Mouse (Mus musculus): Measurements from ENCODE around the gene Scamp5.

Scamp5 gene

DNA sequence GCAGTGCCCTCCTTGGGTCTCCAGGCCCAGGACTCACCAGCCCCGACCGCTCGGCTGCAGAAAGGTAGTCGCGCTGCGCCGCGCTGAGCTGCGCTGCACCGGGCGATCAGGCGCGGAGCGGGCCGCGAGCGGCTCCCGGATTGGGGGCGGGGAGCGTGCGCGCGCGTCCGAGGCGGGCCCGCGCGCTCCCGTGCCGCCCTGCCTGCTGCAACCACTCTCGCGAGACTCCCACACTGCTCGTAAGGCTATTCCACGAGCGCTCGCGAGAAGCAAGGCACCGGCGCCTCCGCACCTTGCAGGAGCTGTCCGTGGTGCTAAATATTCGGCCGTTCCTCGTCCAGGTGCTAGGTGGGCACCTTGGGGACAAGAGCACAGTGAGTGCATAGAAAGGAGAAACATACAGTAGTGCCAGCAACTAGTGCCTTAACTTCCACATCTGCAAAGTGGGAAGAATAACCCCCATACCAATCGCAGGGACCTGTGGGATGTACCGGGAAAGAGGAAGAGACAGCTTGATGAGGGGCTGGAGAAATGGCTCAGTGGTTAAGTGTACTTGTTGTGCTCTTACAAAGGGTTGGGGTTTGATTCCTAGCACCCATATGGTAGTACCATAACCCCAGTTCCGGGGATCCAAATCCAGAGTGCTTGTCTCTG lies at the start of gene Scamp5:
Scamp5 (minus strand) TSS at position 165 of the 654 bp plus-strand sequence.
- peak; percentile 96 for DNase-seq (ENCODE audit: low spot score in 2 of 2)

DNA sequence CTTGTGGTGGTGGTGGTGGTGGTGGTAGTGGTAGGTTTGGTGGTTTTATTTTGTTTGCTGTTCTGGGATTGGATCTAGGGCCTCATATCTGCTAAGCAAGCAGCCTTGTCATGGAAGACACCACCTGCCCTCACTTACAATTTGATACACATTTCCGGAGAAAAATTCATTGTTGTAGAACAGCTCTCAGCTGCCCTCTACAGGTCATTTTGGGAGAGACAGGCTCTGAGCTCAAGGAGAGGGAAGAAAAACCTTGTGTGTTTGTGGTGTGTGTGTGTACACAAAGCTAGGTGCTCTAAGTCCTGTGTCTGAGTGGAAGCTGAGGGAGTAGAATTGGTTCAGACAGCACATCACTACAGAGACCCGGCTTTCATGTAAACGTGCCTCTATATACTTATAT lies 49.3 kb upstream of the Scamp5 start:
- peak in 1 of 2 experiments; percentile 74 for DNase-seq (ENCODE audit: low spot score in 2 of 2)

DNA sequence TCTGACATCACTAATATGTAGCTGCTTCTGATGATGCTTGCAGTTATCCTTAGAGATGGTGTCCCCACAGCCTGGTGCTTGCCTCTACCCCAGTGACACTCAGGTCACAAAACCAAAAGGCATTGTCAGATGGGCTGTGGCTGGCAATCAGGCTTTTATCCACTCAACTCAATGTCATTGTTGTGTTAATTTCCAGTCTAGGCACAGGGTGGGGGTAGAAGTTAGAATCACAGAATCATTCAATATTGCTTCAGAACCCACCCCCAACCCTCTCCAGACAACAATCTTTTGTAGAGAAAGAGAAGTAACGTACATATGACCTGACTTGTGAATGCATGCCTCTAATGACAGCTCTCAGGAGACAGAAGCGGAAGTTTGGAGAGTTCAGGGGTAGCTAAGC lies 42.7 kb upstream of the Scamp5 start:
- DNase-seq (ENCODE audit: low spot score in 2 of 2), result no peak

DNA sequence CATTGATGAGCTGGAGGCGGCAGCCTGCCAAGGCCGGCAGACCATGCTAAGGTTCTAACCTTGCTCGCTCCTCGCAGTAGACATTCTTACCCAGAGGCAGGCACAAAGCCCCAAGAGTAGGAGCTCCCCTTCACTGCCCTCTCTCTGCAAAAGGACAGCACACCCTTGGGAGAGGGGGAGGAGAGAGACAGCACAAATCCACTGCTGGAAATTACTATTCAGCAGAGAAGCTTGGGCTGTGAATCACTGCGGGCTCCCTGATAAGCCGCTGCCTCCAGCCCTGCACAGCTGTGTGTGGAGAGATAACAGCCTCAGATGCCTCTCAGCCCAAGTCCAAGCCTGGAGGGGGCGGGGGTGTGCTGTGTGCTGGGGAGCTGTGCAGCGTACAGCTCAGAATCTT lies 37.8 kb upstream of the Scamp5 start:
- DNase-seq (ENCODE audit: low spot score in 2 of 2), result peak; percentile 71 to 73

DNA sequence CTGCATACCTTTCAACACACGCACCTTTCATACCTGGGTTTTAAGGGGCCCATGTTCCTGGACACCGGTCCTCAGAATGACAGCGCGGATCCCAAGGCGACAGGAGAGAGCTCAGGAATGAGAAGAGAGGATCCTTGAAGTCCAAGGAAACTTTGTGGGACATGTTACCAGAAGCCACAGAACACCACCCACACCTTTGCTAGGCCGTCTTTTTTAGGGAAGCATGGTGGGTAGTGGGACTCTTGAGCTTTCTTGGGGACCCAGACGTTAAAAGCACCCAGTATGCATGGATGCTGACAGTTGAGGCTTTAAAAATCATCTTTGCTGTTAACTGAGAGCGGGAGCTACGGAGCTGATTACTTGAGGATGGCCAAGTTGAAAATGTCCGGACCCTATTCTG lies 37.0 kb upstream of the Scamp5 start:
- DNase-seq (ENCODE audit: low spot score in 2 of 2), result no peak

DNA sequence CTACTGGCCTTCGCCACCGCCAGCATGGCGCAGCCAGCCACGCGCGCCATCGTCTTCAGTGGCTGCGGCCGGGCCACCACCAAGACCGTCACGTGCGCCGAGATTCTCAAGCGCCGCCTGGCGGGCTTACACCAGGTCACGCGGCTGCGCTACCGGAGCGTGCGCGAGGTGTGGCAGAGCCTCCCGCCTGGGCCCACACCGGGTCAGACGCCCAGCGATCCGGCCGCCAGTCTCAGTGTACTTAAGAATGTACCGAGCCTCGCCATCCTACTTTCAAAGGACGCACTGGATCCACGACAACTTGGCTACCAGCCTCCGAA lies 36.5 kb upstream of the Scamp5 start:
- DNase-seq (ENCODE audit: low spot score in 2 of 2), result peak; percentile 76 to 78

DNA sequence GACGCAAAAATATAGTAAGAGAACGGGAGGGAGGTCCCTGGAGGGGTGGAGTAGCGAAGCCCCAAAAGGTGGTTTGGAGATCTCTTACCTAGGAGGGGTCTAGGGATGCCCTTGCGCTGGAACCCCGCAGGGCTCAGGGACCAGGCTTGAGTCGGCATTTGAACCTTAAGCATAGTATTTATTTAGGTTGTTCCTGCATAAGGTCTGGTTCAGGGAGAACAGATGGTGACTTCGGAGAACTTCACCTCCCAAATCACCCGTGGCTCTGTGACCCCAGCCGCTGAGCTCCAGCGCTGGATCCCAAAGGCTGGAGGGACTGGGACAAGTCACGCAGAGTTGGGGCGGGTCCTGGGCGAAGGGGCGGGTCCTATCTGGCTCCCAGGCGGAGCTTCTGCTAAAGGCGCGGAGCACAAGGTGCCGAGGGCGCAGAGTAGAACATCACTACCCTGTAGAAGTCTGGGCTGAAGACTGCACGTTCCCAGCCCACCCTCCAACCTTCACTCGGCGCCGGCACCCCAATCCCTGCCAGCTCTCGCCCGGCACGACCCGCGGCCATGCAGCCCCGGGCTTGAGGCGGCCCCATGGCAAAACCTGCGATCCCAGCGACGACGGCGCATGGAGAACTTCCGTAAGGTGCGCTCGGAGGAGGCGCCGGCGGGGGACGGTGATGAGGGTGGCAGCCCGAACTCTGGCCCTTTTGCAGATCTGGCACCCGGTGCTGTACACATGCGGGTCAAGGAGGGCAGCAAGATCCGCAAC lies 35.9 kb upstream of the Scamp5 start, which contains the start of gene Rpp25:
Rpp25 (plus strand) TSS at position 405 of the 759 bp plus-strand sequence.
- DNase-seq (ENCODE audit: low spot score in 2 of 2), result peak; percentile 67 to 68

DNA sequence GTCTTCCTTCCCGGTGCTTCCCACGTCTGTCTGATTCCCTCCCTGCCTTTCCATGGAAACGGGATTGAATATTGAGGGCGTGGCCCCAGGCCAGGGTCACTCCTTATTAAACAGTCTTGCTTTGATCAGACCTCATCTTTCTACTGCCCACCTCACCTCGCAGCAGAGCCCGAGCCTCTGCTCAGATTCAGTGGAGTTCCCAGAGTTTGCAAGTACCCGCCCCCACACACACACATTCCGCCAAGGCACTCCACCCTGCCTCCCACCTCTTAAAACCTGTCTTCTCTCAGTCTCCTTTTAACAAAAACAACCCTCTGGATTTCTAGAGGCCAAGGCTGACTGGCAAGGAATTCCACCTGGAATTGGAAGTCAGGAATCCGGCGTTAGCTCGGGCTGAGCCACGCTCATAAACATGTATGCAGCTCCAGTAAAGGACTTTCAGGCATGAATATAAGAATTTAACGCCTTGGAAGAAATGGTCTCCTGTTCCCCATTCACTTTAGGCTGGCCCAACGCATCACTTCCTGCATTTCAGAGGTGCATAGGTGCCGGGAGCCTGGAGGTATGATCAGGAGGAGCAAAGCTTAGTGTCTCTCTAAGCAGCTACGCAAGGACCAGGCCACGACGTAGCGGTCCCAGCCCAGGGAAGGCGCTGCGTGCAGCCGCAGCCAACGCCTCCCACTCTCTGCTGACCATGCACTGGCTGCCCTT lies 35.2 kb upstream of the Scamp5 start:
- DNase-seq (ENCODE audit: low spot score in 2 of 2), result peak in 1 of 2 experiments; percentile 36

DNA sequence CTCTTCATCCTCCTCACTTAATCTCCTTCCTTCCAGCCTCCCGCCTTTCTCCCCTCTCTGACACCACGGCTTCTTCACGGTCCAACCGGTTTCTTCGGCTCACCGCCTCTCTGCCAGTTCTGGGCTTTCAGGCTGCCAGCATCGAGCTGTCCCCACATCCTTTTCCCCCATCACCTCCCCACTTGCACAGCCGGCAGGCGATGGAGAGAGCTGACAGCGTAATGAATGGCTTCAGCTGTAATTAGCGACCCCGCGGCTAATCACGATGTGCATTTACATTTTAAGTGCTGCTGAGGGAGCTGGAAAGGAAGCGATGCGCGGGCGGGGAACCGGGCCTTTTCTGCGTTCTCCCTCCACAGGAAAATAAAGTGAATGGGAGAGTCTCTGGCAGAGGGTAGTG lies 34.0 kb upstream of the Scamp5 start:
- peak; percentile 79 to 82 for DNase-seq (ENCODE audit: low spot score in 2 of 2)

DNA sequence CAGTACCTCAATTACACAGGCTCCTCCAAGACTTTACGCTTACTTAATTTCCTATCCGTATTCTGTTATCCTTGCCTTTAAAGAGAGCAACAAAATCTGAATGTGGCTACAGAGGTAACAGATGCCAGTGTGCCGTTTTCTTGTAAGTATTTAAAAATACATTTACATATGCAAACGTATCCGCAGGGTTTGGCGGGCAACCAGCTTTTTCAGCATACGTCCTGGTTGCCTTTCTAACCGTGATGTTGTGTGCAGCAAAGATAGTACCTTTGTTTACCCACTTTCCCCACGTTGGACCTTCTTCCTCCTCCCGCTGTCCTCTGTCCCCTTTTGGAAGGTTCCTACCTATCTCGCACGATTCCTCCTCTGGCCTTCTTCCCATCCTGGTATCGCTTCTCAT lies 33.6 kb upstream of the Scamp5 start:
- peak; percentile 74 to 77 for DNase-seq (ENCODE audit: low spot score in 2 of 2)

DNA sequence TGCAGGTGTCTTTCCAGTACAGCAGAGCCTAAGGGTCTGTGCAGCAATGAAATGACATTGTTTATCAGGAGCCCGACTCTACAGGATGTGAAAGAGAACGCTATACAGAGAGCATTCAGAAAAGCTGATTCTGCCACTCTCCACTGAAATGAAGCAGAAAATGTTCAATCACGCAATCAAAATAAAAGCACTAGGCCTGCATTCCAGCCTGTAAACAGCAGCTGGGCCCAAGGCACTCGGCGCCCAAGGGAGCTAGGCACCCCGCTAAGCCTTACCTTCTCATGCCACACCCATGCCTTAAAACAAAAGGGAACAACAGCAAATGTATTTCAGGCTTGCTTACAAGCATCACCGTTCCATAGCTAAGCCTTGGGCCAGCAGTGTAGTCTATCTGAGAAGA lies 30.7 kb upstream of the Scamp5 start:
- DNase-seq (ENCODE audit: low spot score in 2 of 2), result no peak

DNA sequence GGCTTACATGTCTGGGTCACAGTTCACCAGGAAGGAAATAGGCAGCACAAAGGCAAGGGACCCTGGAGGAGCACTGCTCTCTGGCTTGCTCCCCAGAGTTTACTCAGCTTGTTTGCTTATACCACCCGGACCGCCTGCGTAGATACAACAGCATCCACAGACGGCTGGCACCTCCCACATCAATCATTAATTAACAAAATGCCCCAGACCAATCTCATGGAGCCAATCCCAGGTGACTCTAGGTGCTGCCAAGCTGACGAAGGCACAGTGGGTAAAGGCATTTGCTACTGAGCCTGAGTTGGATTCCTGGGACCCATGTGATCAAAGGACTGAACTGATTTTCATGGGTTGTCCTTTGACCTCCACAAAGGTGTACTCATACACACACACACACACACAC lies 29.4 kb upstream of the Scamp5 start:
- no peak for DNase-seq (ENCODE audit: low spot score in 2 of 2)

DNA sequence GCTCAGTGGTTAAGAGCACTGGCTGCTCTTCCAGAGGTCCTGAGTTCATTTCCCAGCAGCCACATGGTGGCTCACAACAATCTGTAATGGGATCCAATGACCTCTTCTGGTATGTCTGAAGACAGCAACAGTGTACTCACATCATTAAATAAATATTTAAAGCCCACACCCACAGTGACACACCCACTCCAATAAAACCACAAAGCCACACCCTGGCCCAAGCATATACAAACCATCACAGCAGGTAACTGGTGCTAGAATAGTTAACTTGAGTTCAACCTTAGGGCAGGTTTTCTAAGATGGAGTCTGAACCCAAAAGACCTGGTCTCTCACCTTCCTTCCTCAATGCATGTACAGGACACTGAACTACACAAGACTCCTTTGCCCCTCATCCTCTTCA lies 27.1 kb upstream of the Scamp5 start:
- no peak for DNase-seq (ENCODE audit: low spot score in 2 of 2)

DNA sequence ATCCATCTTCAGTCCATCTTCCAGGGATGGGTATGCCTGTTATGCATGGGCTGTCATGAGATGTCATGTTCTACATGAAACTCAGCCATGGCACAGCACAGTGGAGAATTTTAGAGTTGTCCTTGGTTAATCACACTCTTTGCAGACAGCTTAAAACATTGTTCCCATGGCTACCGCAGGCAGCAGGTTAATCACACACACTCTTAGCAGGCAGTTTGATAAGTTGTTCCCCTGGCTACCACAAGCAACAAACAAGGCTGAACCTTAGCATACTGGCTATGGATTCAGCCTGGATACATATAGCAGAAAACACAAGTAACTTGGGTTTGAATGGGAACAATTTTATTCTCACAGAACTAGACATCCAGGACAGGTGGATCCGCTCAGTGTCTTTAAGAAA lies 25.7 kb upstream of the Scamp5 start:
- no peak for DNase-seq (ENCODE audit: low spot score in 2 of 2)

DNA sequence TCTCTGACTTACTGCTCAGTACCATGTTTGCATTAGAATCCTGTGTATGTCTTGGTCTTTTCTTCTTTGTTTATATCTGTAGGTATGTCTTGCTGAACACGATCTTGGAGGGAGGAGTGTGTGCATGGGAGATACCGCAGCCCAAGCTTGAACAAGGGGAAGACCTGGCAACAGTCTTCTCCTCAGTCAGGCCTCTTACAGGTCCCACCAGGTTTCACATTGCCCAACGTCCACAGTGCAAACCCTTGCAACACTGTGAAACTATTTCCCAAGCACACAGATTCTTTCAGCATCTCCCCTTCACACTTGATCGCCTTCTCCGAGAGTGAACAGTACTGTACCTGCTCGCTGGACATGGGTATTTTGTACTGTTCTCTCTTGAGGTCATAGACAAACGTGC lies 19.9 kb upstream of the Scamp5 start:
- DNase-seq (ENCODE audit: low spot score in 2 of 2), result no peak

DNA sequence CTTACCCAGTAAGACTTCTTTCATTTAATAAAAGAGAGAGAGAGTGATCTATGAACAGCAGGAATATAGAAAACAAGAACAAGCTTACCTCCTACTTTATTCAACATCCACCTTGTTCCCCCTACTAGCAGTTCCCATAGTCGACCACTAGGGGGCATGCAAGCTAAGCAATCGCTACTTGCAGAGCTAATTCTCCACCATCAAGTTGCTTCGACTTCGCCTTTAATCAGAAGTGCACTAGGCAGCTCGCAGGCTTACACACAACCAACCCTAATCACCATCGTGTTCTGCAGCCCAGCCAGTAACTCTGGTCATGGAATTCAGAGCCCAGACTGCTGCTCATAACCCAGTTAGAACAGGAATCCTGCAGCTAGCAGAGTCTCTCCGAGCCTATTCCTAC lies 17.9 kb upstream of the Scamp5 start:
- peak; percentile 88 to 94 for DNase-seq (ENCODE audit: low spot score in 2 of 2)

DNA sequence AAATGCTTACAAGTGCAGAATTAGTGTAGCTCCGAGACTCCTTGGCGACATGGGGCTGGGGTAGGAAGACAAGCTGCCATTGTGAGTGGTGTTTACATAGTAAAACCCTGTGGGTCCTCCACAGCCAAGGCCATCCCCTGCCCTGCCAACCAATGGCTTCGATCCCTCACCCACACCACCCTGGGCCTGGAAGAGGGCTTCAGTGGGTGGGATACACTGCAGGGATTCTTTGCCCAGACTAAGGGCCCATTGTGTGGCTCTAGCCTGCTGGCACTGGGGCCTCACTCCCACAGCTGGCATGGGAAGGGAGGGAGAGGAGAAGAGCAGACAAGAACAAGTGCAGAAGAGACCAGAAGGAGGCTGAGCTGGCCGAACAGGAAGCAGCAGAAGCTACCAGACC lies 1.1 kb upstream of the Scamp5 start:
- peak; percentile 77 to 86 for DNase-seq (ENCODE audit: low spot score in 2 of 2)

DNA sequence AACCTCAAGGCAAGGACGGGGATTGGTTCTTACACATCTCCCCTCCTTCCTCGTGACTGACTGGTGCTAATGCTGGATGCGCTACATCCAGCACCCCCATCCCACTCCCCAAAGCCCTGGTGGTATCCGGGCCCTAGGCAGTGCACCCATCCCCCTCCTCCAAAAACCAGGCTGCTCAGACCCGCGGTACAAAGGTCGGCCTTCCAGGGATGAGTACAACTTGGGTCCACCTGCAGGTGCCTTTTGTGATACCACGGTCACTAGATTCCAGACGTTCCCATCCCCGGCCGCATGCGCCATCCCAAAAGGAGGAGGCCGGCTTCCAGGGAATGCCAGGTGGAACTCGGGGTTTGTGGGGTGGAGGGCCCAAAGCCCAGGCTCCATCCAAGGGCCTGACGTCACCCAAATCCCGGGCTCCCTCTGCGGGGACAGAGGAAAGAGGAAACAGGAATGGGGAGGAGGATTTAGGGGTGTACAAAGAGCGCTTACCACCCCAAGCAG lies 539 bp downstream of the Scamp5 start:
- peak; percentile 65 to 75 for DNase-seq (ENCODE audit: low spot score in 2 of 2)

DNA sequence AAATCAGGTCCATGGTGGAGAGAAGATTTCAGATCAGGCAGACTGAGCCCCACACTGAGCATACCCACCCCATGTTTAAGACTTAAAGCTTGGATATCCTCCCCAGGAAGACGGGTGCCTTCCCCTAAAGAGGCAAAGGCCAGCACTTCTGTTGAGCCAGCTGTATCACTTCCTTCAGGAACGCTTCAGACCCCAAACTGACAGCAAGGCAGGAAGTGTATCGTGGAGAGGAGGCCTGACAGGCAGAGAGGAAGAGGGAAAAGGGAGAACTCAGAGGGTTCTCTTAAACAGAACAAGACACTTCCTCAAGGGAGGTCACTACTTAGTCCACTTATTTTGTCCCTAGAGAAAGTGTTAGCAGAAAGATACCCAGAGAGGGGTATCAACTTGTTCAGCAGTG lies 1.8 kb downstream of the Scamp5 start:
- no peak for DNase-seq (ENCODE audit: low spot score in 2 of 2)

DNA sequence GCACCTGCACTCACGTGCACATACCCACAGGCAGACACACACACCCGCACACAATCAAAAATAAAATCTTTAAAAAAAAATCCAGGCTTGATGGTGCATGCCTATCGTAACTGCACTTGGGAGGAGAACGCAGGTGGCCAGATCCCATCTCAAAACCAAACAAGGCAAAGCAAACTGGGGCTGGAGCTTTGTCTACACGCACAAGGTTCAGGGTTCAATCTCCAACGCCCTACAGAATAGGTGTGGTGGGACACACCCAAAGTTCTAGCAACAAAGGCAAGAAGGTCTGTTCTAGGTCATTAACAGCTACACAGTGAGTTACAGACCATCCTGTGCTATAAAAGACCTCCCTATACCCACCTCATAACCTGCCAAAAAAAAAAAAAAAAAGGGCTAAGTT lies 5.0 kb downstream of the Scamp5 start:
- no peak for DNase-seq (ENCODE audit: low spot score in 2 of 2)

DNA sequence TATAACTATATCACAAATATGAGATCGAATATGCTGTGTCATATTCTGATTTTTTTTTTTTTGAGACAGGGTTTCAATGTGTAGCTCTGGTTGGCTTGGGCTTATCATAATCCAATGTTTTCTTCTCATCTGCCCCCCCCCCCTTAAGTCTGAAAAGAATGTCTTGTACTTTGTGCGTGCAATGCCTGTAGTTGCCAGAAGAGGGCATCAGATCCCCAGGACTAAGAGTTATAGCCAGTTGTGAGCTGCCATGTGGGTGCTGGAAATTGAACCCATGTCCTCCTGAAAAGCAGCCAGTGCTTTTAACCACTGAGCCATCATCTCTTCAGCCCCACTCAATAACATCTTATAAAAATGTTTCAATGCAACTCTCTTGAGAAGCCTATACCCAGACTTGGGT lies 8.2 kb downstream of the Scamp5 start:
- DNase-seq (ENCODE audit: low spot score in 2 of 2), result no peak

DNA sequence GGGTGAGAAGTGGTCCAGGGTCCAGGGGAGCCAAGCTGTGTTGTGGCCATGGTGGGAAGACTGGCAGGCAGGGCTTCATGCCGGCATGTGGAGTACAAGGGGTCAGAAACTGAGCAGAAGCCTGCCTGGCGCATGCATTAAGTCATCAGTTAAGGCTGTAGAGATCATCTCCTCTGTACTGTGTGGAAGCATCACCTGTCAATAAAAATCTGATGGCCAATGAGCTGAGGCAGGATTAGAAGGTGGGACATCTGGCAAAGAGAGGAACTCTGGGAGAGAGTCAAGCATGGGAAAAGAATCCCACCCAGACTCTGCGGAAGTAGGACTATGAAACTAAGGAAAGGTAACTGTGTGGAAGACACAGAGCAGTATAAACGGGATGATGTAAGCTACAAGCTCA lies 14.3 kb downstream of the Scamp5 start:
- DNase-seq (ENCODE audit: low spot score in 2 of 2), result no peak

Data from right cerebral cortex, postnatal 10 days (tissue).